Mouse (Mus musculus): ENCODE data around the gene Myo1e. TPM values are rescaled to one million over a fixed set of nuclear protein-coding genes. Genes with fewer than 3 reads are reported as not detected.
"Not testable (repeated sequence)": the region's sequence is repeated elsewhere in the genome, so short reads cannot be mapped to it uniquely, and the experiment has no call there.

Gene Myo1e
- polyA plus RNA-seq, 1 experiment from 2014 or later: 4.1 TPM

- DNase-seq (ENCODE audit: low spot score): no peak
- Histone ChIP-seq H3K36me3 (ENCODE audit: control insufficient read depth, insufficient read depth, low read length) (no peaks in the 10 kb centered on the region), H3K27me3 (replicated peaks; ENCODE audit: control insufficient read depth, insufficient read depth, low read length) (no peaks in the 10 kb centered on the region), H3K4me3 (ENCODE audit: low read depth, low read length) (no peak overlapping the region), H3K4me1 (ENCODE audit: control insufficient read depth, insufficient read depth, low read length) (0 out of 2 replicates have a peak, but pooled peaks cover 2% of the 10 kb centered on the region), H3K27ac (ENCODE audit: low read depth, low read length) (no peak overlapping the region), H3K4me2 (ENCODE audit: low read length) (no peak overlapping the region), H3K9me3 (replicated peaks; ENCODE audit: control insufficient read depth, low read length) (no peaks in the 10 kb centered on the region), H3K9ac (ENCODE audit: low read length) (no peak overlapping the region)
- no peak for ATAC-seq
- 93% methylated on average over 1 of the region's 1 CpGs for WGBS
Observed at GRCm38 (mm10) chr9:70253016-70253415, 45.9 kb downstream of the Myo1e start.

- H3K36me3 ChIP-seq (ENCODE audit: control insufficient read depth, insufficient read depth, low read length): no peaks in the 10 kb centered on the region
- H3K4me2 ChIP-seq (ENCODE audit: low read length): no peak overlapping the region
- no peak overlapping the region for H3K9ac ChIP-seq (ENCODE audit: low read length)
- no peaks in the 10 kb centered on the region for H3K9me3 ChIP-seq (replicated peaks; ENCODE audit: control insufficient read depth, low read length)
- no peaks in the 10 kb centered on the region for H3K27me3 ChIP-seq (replicated peaks; ENCODE audit: control insufficient read depth, insufficient read depth, low read length)
- no peak overlapping the region for H3K27ac ChIP-seq (ENCODE audit: low read depth, low read length)
- no peak overlapping the region for H3K4me3 ChIP-seq (ENCODE audit: low read depth, low read length)
- 86% methylated on average over 4 of the region's 4 CpGs for WGBS
- ATAC-seq (no peak), DNase-seq (ENCODE audit: low spot score) (no peak)
- H3K4me1 ChIP-seq (ENCODE audit: control insufficient read depth, insufficient read depth, low read length): 0 out of 2 replicates have a peak, but pooled peaks cover under 1% of the 10 kb centered on the region
Observed at GRCm38 (mm10) chr9:70255005-70255404, 47.9 kb downstream of the Myo1e start.

GRCm38 (mm10) chr9:70256027-70256426 lies 48.9 kb downstream of the Myo1e start:
- not testable (repeated sequence) for H3K36me3 ChIP-seq (ENCODE audit: control insufficient read depth, insufficient read depth, low read length); ATAC-seq; H3K27ac ChIP-seq (ENCODE audit: low read depth, low read length); H3K4me1 ChIP-seq (ENCODE audit: control insufficient read depth, insufficient read depth, low read length); H3K9ac ChIP-seq (ENCODE audit: low read length); H3K4me3 ChIP-seq (ENCODE audit: low read depth, low read length); H3K27me3 ChIP-seq (replicated peaks; ENCODE audit: control insufficient read depth, insufficient read depth, low read length); H3K9me3 ChIP-seq (replicated peaks; ENCODE audit: control insufficient read depth, low read length); DNase-seq (ENCODE audit: low spot score); H3K4me2 ChIP-seq (ENCODE audit: low read length)
- WGBS: 92% methylated on average over 7 of the region's 7 CpGs

- no peak overlapping the region for H3K4me3 ChIP-seq (ENCODE audit: low read depth, low read length)
- H3K36me3 ChIP-seq (ENCODE audit: control insufficient read depth, insufficient read depth, low read length): no peaks in the 10 kb centered on the region
- no peaks in the 10 kb centered on the region for H3K9me3 ChIP-seq (replicated peaks; ENCODE audit: control insufficient read depth, low read length)
- H3K4me2 ChIP-seq (ENCODE audit: low read length): no peak overlapping the region
- H3K9ac ChIP-seq (ENCODE audit: low read length): no peak overlapping the region
- 67% methylated on average over 13 of the region's 13 CpGs for WGBS
- no peak overlapping the region for H3K27ac ChIP-seq (ENCODE audit: low read depth, low read length)
- DNase-seq (ENCODE audit: low spot score) (peak; percentile 8), ATAC-seq (no peak)
- no peaks in the 10 kb centered on the region for H3K27me3 ChIP-seq (replicated peaks; ENCODE audit: control insufficient read depth, insufficient read depth, low read length)
- H3K4me1 ChIP-seq (ENCODE audit: control insufficient read depth, insufficient read depth, low read length): no peaks in the 10 kb centered on the region
Observed at GRCm38 (mm10) chr9:70257289-70258101, 50.3 kb downstream of the Myo1e start.

DNA sequence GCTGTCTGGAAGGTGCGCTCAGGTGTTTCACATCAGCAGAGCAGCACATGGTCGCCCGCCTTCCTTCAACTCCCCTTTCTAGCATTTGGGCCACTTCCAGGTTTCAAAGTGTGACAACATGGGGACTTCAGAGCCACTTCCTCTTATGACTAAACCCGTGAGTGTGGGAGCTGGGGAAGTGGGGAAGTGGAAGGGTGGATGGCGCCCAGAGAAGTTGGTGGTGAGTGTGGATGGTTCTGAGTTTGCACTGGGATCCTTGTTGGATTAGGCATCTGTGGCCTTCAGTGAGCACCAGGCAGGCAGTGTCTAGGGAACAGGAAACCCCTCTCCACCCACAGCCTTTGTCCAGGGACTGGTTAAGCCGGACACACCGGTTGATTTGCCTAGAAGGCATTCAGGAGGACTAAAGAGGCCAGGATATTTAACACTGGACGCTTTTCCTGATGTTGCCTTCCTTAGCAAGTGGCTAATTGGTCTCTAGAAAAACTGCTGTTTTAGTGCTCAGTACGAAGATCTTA lies 53.2 kb downstream of the Myo1e start:
- no peak overlapping the region for H3K9ac ChIP-seq (ENCODE audit: low read length)
- 48% methylated on average over 9 of the region's 9 CpGs for WGBS
- peaks cover 2% of the 10 kb centered on the region; the same call in 1 of the 2 replicates for H3K4me1 ChIP-seq (ENCODE audit: control insufficient read depth, insufficient read depth, low read length)
- H3K4me3 ChIP-seq (ENCODE audit: low read depth, low read length): no peak overlapping the region
- no peak for ATAC-seq
- H3K36me3 ChIP-seq (ENCODE audit: control insufficient read depth, insufficient read depth, low read length): no peaks in the 10 kb centered on the region
- H3K9me3 ChIP-seq (replicated peaks; ENCODE audit: control insufficient read depth, low read length): no peaks in the 10 kb centered on the region
- DNase-seq (ENCODE audit: low spot score): no peak
- no peak overlapping the region for H3K27ac ChIP-seq (ENCODE audit: low read depth, low read length)
- no peaks in the 10 kb centered on the region for H3K27me3 ChIP-seq (replicated peaks; ENCODE audit: control insufficient read depth, insufficient read depth, low read length)
- no peak overlapping the region for H3K4me2 ChIP-seq (ENCODE audit: low read length)

DNA sequence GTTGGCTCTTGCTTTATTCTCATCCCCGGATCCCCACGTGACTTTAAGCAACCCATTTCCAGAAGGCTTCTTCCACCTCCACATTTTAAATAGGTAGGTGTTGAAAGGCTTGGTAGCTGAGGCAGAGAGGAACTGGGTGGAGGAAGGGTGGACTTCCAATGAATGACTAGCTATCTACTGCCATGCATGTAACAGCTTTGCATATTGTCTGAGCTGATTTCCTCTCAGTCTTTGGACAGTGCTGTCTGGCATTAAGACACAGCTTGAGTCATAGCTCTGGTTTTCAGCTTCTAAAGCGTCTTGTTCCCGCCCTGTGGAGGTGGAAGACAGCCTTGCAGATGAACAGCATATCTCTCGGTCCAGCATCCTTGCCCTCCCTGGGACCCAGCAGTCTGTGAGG lies 54.5 kb downstream of the Myo1e start:
- 88% methylated on average over 5 of the region's 5 CpGs for WGBS
- peaks cover 2% of the 10 kb centered on the region; the same call in 1 of the 2 replicates for H3K4me1 ChIP-seq (ENCODE audit: control insufficient read depth, insufficient read depth, low read length)
- ATAC-seq: no peak

GRCm38 (mm10) chr9:70263134-70263533 lies 56.0 kb downstream of the Myo1e start:
- H3K4me1 ChIP-seq (ENCODE audit: control insufficient read depth, insufficient read depth, low read length): peaks cover 2% of the 10 kb centered on the region; the same call in 1 of the 2 replicates
- H3K9me3 ChIP-seq (replicated peaks; ENCODE audit: control insufficient read depth, low read length): no peaks in the 10 kb centered on the region
- H3K4me3 ChIP-seq (ENCODE audit: low read depth, low read length): no peak overlapping the region
- H3K9ac ChIP-seq (ENCODE audit: low read length): no peak overlapping the region
- ATAC-seq (no peak), DNase-seq (ENCODE audit: low spot score) (no peak)
- WGBS: 57% methylated on average over 8 of the region's 8 CpGs
- H3K4me2 ChIP-seq (ENCODE audit: low read length): no peak overlapping the region
- H3K27ac ChIP-seq (ENCODE audit: low read depth, low read length): no peak overlapping the region
- H3K36me3 ChIP-seq (ENCODE audit: control insufficient read depth, insufficient read depth, low read length): no peaks in the 10 kb centered on the region
- no peaks in the 10 kb centered on the region for H3K27me3 ChIP-seq (replicated peaks; ENCODE audit: control insufficient read depth, insufficient read depth, low read length)

More for the DNA sequence above, 54.5 kb downstream of the Myo1e start:
- no peaks in the 10 kb centered on the region for H3K27me3 ChIP-seq (replicated peaks; ENCODE audit: control insufficient read depth, insufficient read depth, low read length)
- H3K9me3 ChIP-seq (replicated peaks; ENCODE audit: control insufficient read depth, low read length): no peaks in the 10 kb centered on the region
- no peak overlapping the region for H3K27ac ChIP-seq (ENCODE audit: low read depth, low read length)
- DNase-seq (ENCODE audit: low spot score): no peak
- H3K4me2 ChIP-seq (ENCODE audit: low read length): no peak overlapping the region
- H3K9ac ChIP-seq (ENCODE audit: low read length): no peak overlapping the region
- no peak overlapping the region for H3K4me3 ChIP-seq (ENCODE audit: low read depth, low read length)
- no peaks in the 10 kb centered on the region for H3K36me3 ChIP-seq (ENCODE audit: control insufficient read depth, insufficient read depth, low read length)

DNA sequence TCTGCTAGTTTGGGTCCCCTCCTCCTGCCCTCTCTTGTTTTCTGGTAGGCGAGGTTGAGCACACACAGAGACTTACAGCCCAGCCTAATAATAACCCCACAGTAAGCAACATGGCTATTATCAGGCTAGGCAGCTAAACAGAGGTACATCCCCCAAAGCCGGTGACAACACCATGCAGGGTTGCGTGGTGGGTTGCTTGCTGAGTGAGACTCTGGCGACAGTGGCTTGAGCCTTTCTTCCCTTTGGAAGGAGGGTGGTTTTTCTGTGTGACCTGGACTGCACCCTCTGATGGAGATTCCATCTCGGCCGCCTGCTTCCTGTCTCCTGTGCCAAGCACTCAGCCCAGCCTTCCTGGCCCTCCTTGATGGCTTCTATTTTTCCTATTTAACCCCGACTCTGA lies 56.6 kb downstream of the Myo1e start:
- Histone ChIP-seq H3K4me3 (ENCODE audit: low read depth, low read length) (no peak overlapping the region), H3K4me1 (ENCODE audit: control insufficient read depth, insufficient read depth, low read length) (peaks cover 2% of the 10 kb centered on the region), H3K36me3 (ENCODE audit: control insufficient read depth, insufficient read depth, low read length) (no peaks in the 10 kb centered on the region), H3K27ac (ENCODE audit: low read depth, low read length) (no peak overlapping the region), H3K27me3 (replicated peaks; ENCODE audit: control insufficient read depth, insufficient read depth, low read length) (no peaks in the 10 kb centered on the region), H3K9me3 (replicated peaks; ENCODE audit: control insufficient read depth, low read length) (no peaks in the 10 kb centered on the region), H3K4me2 (ENCODE audit: low read length) (no peak overlapping the region), H3K9ac (ENCODE audit: low read length) (no peak overlapping the region)
- ATAC-seq (no peak), DNase-seq (ENCODE audit: low spot score) (no peak)
- 45% methylated on average over 7 of the region's 7 CpGs for WGBS

DNA sequence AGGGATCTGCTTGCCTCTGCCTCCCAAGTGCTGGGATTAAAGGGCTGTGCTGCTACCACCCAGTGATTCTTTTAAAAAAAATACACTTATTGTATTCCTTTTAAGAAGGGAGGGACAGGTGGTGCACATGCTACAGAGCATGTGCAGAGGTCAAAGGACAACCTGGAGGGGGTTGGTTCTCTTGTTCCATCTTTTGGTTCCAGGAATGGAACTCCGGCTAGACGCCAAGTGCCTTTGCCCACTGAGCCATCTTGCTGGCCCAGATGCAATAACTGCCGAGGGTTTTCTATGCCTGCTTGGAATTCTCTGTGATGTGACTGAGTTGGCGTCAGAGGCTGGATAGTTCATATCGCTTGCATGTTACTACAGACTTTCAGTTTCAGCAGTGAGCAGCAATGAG lies 58.4 kb downstream of the Myo1e start:
- WGBS: 88% methylated on average over 5 of the region's 5 CpGs
- Histone ChIP-seq H3K9me3 (replicated peaks; ENCODE audit: control insufficient read depth, low read length) (no peaks in the 10 kb centered on the region), H3K4me1 (ENCODE audit: control insufficient read depth, insufficient read depth, low read length) (peaks cover 9% of the 10 kb centered on the region), H3K36me3 (ENCODE audit: control insufficient read depth, insufficient read depth, low read length) (no peaks in the 10 kb centered on the region), H3K4me2 (ENCODE audit: low read length) (no peak overlapping the region), H3K27ac (ENCODE audit: low read depth, low read length) (no peak overlapping the region), H3K4me3 (ENCODE audit: low read depth, low read length) (no peak overlapping the region), H3K9ac (ENCODE audit: low read length) (no peak overlapping the region), H3K27me3 (replicated peaks; ENCODE audit: control insufficient read depth, insufficient read depth, low read length) (no peaks in the 10 kb centered on the region)
- no peak for ATAC-seq
- no peak for DNase-seq (ENCODE audit: low spot score)
